Mouse (Mus musculus) CD8-positive naive resting alpha-beta T cell, adult 2 months (primary cell): Measurements from ENCODE around the gene Coro7.

Experiments
- DNase-seq, 2 experiments: peaks; one replicate each; pipeline ENCODE4 v3.0.0; 2022; ENCODE audit warnings: low read depth in 2 of 2, low spot score in 2 of 2

The Coro7 gene

DNA sequence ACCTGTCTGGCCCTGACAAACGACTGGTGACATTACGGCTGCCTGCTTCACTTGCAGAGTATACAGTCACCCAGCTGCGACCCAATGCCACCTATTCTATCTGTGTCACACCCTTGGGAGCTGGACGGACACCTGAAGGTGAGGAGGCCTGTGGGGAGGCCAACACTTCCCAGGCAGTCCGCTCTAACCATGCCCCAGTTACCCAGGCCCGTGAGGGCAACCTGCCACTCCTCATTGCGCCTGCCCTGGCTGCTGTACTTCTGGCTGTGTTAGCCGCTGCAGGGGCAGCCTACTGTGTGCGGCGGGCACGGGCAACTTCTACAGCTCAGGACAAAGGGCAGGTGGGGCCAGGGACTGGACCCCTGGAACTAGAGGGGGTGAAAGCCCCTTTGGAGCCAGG is 29.9 kb downstream of the Coro7 start:
- DNase-seq = no peak

DNA sequence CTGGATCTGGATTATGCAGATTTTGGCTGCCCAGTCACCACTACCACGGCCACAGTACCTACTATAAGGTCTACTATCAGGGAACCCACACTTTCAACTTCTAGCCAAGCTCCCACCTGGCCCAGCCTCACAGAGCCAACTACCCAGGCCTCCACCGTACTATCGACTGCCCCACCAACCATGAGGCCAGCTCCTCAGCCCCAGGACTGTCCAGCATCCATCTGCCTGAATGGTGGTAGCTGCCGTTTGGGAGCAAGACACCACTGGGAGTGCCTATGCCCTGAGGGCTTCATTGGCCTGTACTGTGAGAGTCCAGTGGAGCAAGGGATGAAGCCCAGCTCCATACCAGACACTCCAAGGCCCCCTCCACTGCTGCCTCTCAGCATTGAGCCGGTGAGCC is 30.4 kb downstream of the Coro7 start:
- DNase-seq = no peak

GRCm38 (mm10) chr16:4648416-4649023 is 31.1 kb downstream of the Coro7 start:
- no peak for DNase-seq

DNA sequence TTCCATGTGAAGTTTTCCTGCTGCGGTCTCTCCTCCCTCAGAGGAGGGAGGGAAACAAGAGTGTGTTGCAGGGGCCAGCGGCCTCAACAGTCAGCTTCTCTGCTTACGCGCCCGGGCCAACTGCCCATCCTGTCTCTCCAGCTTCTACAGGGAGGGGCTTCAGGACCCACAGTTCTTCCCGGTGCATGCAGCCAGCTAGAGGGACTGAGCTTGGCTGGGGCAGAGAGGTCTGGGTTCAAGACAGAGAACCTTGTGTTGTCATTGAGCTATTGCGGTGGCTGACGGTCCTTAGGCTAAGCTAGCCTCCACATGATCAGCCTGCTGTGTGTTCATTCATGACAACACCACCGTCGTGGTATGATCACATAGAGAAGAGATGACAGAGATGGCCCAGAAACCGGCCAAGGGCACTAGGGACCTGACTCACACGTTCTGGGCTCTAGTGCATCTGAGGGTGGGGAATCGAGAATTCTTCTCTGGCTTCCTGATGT is 31.9 kb downstream of the Coro7 start:
- no peak for DNase-seq

GRCm38 (mm10) chr16:4646831-4647230 is 32.7 kb downstream of the Coro7 start:
- DNase-seq = no peak

DNA sequence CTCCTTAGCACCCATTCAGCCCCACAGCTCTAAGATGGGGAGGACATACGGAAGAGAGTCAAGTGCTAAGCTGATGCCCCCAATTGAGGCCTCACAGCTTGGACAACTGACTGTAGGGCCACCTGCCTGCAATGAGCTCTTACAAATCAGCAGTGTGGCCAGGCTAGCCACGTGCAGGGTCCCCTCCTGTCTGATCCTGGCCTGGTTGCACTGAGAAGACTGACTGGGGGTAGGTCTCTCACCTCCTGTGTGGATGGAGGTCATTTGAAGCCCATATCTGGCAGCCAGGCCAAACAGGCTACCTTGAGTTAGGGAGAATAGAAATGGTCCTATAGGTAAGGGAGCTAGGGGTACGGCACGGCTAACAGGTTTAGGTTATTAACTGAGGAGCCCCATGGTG is 33.7 kb downstream of the Coro7 start:
- no peak for DNase-seq

DNA sequence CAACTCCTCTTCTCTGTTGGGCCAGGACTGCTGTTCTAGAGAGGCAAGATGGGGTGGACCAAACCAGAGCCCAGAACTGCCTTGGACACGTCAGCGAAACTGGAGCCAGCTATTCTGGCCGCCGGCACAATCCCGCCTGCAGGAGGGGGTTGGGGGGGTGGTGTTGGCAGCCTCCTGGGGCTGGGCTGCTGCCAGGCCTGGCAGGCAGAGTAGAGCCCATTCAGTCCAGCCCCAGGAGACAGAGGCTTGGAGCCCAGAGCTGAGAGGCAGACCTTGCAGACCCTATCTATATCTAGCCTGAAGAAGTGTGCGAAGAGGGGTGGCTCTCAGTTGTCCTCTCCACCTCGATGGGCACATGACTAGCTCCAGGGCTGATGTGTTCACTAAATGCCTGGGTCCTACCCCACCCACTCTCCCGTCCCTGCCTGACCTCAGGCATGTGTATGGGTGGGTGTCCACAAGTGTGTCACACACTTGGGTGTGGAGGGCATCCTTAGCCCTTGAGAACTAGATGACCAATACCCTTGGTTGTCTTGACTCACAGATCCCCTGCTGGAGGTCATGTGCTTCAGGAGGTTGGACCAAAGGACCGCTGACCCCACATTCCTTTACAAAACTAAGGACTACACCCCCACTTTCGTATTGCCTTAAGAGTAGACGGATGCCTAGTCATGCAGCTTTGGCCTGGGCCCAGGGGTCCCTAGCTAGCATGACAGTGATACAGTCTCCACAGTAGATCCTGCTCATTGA is 35.7 kb downstream of the Coro7 start:
- no peak for DNase-seq

DNA sequence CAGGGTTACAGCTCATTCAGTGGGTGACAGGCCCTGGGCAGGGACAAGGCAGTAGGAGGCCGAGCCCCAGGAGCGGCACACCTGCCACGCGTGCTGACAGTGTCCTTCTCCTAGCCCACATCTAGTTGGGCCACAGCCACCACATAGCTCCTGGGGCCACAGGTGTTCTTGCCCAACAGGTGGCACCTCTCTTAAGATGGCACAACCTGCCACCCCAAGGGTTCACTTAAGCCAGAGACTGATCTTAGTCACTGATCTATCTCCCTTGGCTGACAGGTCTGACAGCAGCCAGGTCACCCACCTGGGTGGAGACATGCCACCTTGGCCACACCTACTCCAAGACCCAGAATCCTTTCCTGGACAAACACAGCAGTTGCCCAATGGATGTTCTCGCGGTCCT is 36.6 kb downstream of the Coro7 start:
- no peak for DNase-seq

GRCm38 (mm10) chr16:4642190-4642589 is 37.4 kb downstream of the Coro7 start:
- DNase-seq = no peak

GRCm38 (mm10) chr16:4641119-4641838 is 38.3 kb downstream of the Coro7 start:
- DNase-seq = no peak

- DNase-seq = no peak
Measured at GRCm38 (mm10) chr16:4640267-4641005, 39.1 kb downstream of the Coro7 start.

DNA sequence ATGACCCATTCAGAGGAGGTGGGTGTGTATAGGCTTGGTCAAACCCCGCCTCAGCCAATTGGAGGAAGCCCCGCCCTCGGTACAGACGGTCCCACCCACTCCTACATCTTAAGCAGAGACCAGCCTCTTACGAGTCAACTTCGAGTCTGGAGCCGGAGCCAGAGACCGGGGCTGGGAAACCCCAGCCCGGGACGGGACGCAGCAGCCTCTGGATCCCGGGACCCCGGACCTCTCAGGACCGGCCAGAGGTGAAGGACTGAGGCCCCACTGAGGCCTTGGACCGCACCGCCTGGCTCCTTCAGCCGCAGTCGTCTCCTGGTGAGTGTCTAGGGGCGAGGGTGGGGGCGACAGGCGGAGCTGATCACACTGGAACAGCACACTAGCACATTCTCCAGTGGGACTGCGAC is 39.7 kb downstream of the Coro7 start, which contains the start of the genes Vasn and Dnaja3:
Vasn (plus strand) TSS at position 111 of the 407 bp plus-strand sequence.
Dnaja3 (plus strand) TSS at position 159 of the 407 bp plus-strand sequence.
- DNase-seq = no peak

DNA sequence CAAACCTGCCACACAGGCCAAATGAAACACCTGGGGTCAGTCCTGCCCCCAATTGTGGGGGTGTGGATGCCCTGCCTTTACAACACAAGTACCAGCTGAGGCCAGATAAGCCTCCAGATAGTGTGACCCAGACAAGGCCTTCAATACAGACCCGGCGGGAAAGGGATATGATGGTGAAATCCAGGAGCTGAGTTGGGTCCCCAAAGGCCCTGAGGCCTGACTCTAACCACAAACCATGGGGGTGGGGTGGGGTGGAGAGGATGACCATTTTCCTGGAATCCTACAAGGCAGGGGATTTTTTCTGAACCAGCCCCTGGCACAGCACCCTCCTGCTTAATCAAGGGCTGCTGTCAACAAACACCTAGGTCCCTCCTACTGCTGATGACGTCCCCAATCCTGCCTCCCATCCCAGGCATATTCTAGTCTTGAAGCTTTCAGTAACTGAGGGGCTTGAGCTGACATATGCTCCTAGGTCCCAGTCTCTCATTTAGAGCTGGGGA is 40.6 kb downstream of the Coro7 start:
- DNase-seq = no peak

DNA sequence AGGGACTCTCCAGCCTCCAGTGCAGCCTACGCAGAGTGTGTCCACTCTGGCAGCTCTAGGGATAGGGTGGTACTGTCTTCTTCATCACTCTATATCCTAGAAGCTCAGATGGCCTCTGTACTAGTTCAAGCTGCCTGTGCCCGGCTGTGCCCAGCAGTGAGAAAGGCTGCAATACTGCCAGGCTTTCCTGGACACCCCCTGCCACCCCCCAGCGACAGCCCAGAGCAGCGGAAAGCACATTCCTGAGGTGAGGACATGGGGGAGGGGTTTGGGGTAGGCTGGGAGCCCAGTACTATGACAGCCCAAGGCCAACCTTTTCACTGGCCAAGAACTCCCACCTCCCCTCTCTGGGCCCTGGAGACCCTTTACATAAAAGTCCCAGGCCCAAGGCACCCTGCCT is 43.8 kb downstream of the Coro7 start:
- DNase-seq = no peak

DNA sequence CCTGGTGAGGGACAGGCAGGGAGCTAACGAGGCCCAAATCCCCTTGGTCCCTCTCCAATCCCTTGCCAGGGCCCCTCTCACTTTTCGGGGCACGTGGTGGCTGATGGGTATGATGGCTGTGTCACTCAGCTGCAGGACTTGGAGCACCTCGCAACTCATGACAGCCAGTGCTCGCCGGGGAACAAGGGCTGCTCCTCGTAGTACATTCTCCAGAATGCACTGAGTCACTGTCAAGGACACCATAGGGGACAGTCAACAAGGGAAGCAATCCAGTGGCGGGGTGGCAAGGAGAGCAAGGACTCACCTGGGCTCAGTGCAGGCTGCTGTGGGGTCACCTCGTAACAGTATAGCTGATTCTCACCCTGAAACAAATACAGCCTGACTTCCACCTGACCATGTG is 44.9 kb downstream of the Coro7 start:
- DNase-seq = no peak

GRCm38 (mm10) chr16:4633661-4634060 is 45.9 kb downstream of the Coro7 start:
- DNase-seq = no peak

GRCm38 (mm10) chr16:4632050-4632449 is 47.5 kb downstream of the Coro7 start:
- DNase-seq = peak in 1 of 2 experiments; percentile 15

DNA sequence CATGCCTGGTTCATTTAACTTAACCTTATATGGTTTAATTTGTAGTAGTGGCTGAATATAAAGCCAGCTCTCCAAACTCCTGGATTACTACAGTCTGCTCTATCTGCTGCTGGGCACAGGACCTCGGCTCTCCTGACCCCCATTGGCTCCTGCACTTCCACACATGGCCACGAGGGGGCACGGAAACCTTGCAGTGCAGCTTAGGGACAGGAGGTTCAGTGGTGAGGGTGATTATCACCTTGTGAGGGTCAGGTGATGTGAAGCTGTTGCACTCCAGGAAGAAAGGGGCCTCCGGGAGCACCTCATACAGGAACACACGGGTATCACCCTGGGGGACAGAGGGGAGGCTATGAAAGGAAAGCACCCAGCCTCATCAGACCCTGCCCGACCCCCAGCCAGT is 49.6 kb downstream of the Coro7 start:
- DNase-seq = peak; percentile 80 to 84

DNA sequence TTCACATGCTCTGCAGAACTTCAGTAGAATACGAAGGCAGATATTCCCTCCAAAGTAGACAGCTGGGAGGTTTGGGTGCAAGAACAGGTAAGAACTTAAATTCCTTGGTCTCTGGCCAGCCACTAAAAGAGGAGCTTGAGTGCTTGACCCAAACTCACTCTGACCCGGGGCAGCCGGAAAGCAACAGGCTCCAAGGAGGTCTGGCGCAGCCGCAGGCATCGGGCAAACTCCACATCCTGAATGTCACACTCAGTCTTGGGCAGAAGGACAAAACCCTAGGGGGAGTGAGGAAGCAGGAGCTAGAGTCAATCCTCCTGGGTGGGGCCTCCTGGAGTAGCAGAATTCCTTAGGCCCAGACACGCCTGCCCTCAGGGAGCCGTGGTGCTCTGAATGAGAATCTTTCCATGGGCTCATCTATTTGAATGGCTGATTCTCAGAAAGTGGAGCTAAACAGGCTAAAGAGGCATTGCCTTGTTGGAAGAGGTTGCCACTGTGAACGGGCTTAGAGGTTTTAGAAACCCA is 50.6 kb downstream of the Coro7 start:
- DNase-seq = no peak

DNA sequence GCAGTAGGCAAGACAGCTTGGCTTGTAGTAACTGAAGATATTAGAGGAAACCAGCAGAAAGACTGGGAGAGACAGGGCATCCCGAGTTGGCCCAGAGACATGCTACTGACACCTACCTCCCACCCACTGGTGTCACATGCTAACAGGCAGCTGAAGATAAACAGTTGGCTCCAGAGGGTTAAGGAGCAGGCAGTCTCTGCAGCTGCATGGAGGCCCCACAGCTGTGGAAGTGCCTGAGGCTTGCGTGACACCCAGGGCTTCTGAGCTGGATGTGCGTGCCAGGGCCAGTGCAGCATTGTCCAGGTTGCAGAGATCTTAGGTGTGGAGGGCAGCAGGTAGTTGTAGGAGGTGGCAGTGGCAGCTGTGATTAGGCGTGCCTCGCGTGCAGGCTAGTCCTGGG is 52.5 kb downstream of the Coro7 start:
- DNase-seq = no peak
